Mouse (Mus musculus) hindbrain, embryonic 12.5 days (tissue): ENCODE measurements around the gene Caln1. TPM values are rescaled to one million over a fixed set of nuclear protein-coding genes. Genes with fewer than 3 reads are reported as not detected.

Source experiments
- polyA plus RNA-seq: library from polyadenylated mRNA; unstranded; fragments of >200 nt; fragmentation: Nextera tagmentation; extraction: Ambion mirVana; gene quantifications from 2 replicates; pipeline ENCODE4 v1.2.1, GENCODE M21; 2016

The Caln1 gene
- polyA plus RNA-seq, 1 experiment from 2014 or later: 2.9 TPM

Other genes starting within 250 kb of the Caln1 start
- gene Kctd7, start 224.6 kb upstream of the Caln1 start, polyA plus RNA-seq: 8.7 and 10.1 TPM in 2 replicates
- gene Rabgef1, start 197.7 kb upstream of the Caln1 start, polyA plus RNA-seq: 33.3 and 38.2 TPM in 2 replicates
- 31.0 and 31.1 TPM in 2 replicates for gene Tmem248, start 152.4 kb upstream of the Caln1 start, polyA plus RNA-seq
- gene Sbds, start 113.9 kb upstream of the Caln1 start, polyA plus RNA-seq: 69.5 and 72.6 TPM in 2 replicates
- 26.9 and 27.1 TPM in 2 replicates for gene Tyw1, start 113.8 kb upstream of the Caln1 start, polyA plus RNA-seq
- gene A330070K13Rik, start 15.2 kb downstream of the Caln1 start, polyA plus RNA-seq: not detected in 2 replicates